Comparison of ENCODE assay signal across 21 mouse cellular contexts in genomic region chr15:69885764-69886163, GRCm38 (mm10).
DNase-seq lines count a peak whose midpoint lies in the region; ATAC-seq and TF ChIP-seq lines count a peak whose summit lies in the region.
"Had no signal": no experiment of that assay in that cellular context is flagged by ENCODE, and none has a peak within 500 bp of the region (broad histone marks: within the 10 kb centered on the region; RNA-seq: fewer than 3 reads in every experiment).

No protein-coding gene starts in this region.

- H3K9ac ChIP-seq in neural tube, embryonic 11.5 days (ENCODE audit: low read length) = no peak overlapping the region
- H3K9ac ChIP-seq: embryonic facial prominence, embryonic 15.5 days; heart, embryonic 12.5 days; hindbrain, embryonic 15.5 days had no signal

- 74% methylated on average over 4 of the region's 4 CpGs for WGBS in neural tube, embryonic 11.5 days

- 0 out of 2 replicates have a peak, but pooled peaks have one; percentile 7 for TF ChIP-seq CTCF in cortical plate, adult 2 months (IDR thresholded peaks at IDR 0.05; ENCODE audit: extremely low read depth, insufficient read depth, low read length)

- no peak for ATAC-seq in neural tube, embryonic 11.5 days (ENCODE audit: insufficient read depth, low FRiP score, low TSS enrichment)
- ATAC-seq: forebrain, embryonic 16.5 days; intestine, embryonic 16.5 days; Patski had no signal

- no peak overlapping the region for H3K27ac ChIP-seq in neural tube, embryonic 11.5 days (ENCODE audit: low read depth, low read length)
- no peak overlapping the region for H3K27ac ChIP-seq in cortical plate, adult 2 months (ENCODE audit: insufficient read depth, low read length)
- H3K27ac ChIP-seq: embryonic facial prominence, embryonic 15.5 days; forebrain, embryonic 10.5 days; heart, adult 2 months; hindbrain, embryonic 15.5 days had no signal

- H3K36me3 ChIP-seq in neural tube, embryonic 11.5 days (ENCODE audit: control insufficient read depth, insufficient read depth, low read length) = no peaks in the 10 kb centered on the region
- H3K36me3 ChIP-seq: embryonic facial prominence, embryonic 15.5 days; forebrain, embryonic 10.5 days; heart, embryonic 12.5 days; hindbrain, embryonic 15.5 days had no signal

- H3K4me2 ChIP-seq in neural tube, embryonic 11.5 days (ENCODE audit: low read depth) = no peak overlapping the region
- H3K4me2 ChIP-seq: embryonic facial prominence, embryonic 15.5 days; heart, embryonic 12.5 days; hindbrain, embryonic 15.5 days had no signal

- no peaks in the 10 kb centered on the region for H3K4me1 ChIP-seq in neural tube, embryonic 11.5 days (ENCODE audit: control insufficient read depth, insufficient read depth, low read length)
- no peaks in the 10 kb centered on the region for H3K4me1 ChIP-seq in cortical plate, adult 2 months (ENCODE audit: control insufficient read depth, insufficient read depth, low read length)
- H3K4me1 ChIP-seq: embryonic facial prominence, embryonic 15.5 days; forebrain, embryonic 10.5 days; heart, embryonic 12.5 days; hindbrain, embryonic 15.5 days had no signal

- peak; percentile 4 for DNase-seq in embryo, embryonic 10 days (ENCODE audit: low spot score)
- no peak for DNase-seq in embryo, embryonic 11 days
- DNase-seq in neural tube, embryonic 11.5 days (ENCODE audit: low spot score) = peak; percentile 15
- DNase-seq in neural tube, embryonic 10.5 days (ENCODE audit: extremely low spot score, low spot score) = no peak
- DNase-seq in cerebellum, postnatal 25 days = no peak
- no peak for DNase-seq in thymus, postnatal 36 days
- DNase-seq: adrenal gland, adult 8-10 months; adrenal gland, postnatal 36 days; cerebellum, adult 11 months; cerebellum, adult 8-10 months; gastrocnemius, postnatal 10 days; heart, adult 2 months had no signal

- no peaks in the 10 kb centered on the region for H3K27me3 ChIP-seq in neural tube, embryonic 11.5 days (ENCODE audit: control insufficient read depth, insufficient read depth, low read length)
- H3K27me3 ChIP-seq: embryonic facial prominence, embryonic 15.5 days; heart, embryonic 12.5 days; hindbrain, embryonic 15.5 days; Patski had no signal

- H3K4me3 ChIP-seq in neural tube, embryonic 11.5 days (ENCODE audit: low read depth, low read length) = no peak overlapping the region
- no peak overlapping the region for H3K4me3 ChIP-seq in cortical plate, adult 2 months (ENCODE audit: insufficient read depth, low read length)
- H3K4me3 ChIP-seq: embryonic facial prominence, embryonic 15.5 days; erythroblast, embryonic 14.5 days; forebrain, embryonic 10.5 days; heart, adult 2 months; heart, embryonic 12.5 days; hindbrain, embryonic 15.5 days had no signal

- no peaks in the 10 kb centered on the region for H3K9me3 ChIP-seq in neural tube, embryonic 11.5 days (ENCODE audit: control insufficient read depth, low read length)
- H3K9me3 ChIP-seq: embryonic facial prominence, embryonic 15.5 days; forebrain, embryonic 10.5 days; heart, embryonic 12.5 days; hindbrain, embryonic 15.5 days had no signal

- TF ChIP-seq POLR2A in cortical plate, adult 2 months (IDR thresholded peaks at IDR 0.05; ENCODE audit: extremely low read depth, insufficient read depth, low read length) = no peak

Comparison
In these comparisons a context has a peak if more than half of its experiments do, and no peak if none do; other contexts are left out.
1. DNase-seq: peak in embryo, embryonic 10 days (single experiment) and neural tube, embryonic 11.5 days (single experiment); none in embryo, embryonic 11 days (single experiment), neural tube, embryonic 10.5 days (single experiment), cerebellum, postnatal 25 days (0 of 2) and thymus, postnatal 36 days (0 of 2).